Mouse (Mus musculus): Measurements from ENCODE around the gene Trpm8. TPM values are rescaled to one million over a fixed set of nuclear protein-coding genes. Genes with fewer than 3 reads are reported as not detected.
A peak's percentile ranks its signal among the peaks of the same experiment; 100 is the strongest.

The Trpm8 gene
- polyA plus RNA-seq (2012; fragmentation: generic; extraction: Trizol), result 0.02 TPM

DNA sequence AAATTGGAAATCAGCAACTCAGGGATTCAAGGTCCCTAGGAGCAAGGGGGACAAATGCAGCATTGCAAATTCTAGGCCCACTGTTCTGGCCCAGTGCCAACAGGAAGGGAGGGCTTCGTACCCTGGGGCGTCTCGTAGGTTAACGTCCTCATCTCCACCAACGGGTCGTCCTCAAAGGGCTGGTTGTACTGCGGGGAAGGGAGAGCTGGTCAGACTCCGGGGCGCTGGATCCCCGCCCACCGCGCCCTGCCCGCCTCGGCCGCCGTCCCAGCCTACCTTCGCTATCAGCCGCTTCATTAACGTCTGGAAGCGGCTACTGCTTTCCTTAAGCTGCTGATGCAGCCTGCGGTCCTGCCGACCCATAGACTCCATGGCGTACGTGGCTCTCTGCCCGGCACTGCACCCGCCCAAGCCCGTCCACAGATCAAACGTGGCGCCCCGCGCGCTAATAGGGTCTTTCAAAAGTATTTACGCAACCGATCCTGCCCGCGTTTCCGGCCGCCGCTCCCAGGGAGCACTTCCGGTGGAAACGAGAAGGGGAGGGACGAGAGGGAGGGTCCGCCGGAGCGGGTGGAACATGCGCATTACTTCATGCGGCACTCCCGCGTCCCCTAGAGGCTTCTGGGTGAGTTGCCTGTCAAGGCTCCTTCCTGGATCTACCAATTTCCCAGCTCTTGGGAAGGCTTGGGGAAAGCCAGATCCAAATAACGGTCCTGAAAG is at the start of gene Trpm8, which contains the start of gene Hjurp:
Gene Trpm8 (plus strand): TSS at position 564 of the 720 bp plus-strand sequence.
Gene Hjurp (minus strand): TSS at position 536 of the 720 bp plus-strand sequence.
- peaks cover 16% of the 10 kb centered on the region for H3K36me3 ChIP-seq (ENCODE audit: control insufficient read depth, insufficient read depth)
- peaks cover 38% of the 10 kb centered on the region for H3K79me2 ChIP-seq (ENCODE audit: control insufficient read depth, insufficient read depth)
- peak within 1 kb of the TSS; percentile 44 for H3K4me3 ChIP-seq
- peak within 1 kb of the TSS; percentile 73 for H3K4me2 ChIP-seq (ENCODE audit: low read depth)
- peak within 1 kb of the TSS; percentile 1 for H3ac ChIP-seq (ENCODE audit: control insufficient read depth, insufficient read length)
- TF ChIP-seq POLR2AphosphoS2 (IDR thresholded peaks at IDR 0.05; ENCODE audit: insufficient read length, low read depth) (no peak), MYOD1 (IDR thresholded peaks at IDR 0.05; ENCODE audit: control insufficient read depth in 1 of 3, insufficient read length in 2 of 3, low read depth in 2 of 3) (peak in 1 of 3 experiments; percentile 7), TCF12 (IDR thresholded peaks at IDR 0.05; ENCODE audit: insufficient read depth, poor library complexity, severe bottlenecking) (no peak), MAX (IDR thresholded peaks at IDR 0.05; ENCODE audit: low read depth) (peak; percentile 31), USF1 (IDR thresholded peaks at IDR 0.05; ENCODE audit: low read depth) (no peak), TCF3 (IDR thresholded peaks at IDR 0.05; ENCODE audit: insufficient read length, low read depth) (no peak), E2F4 (IDR thresholded peaks at IDR 0.05; ENCODE audit: insufficient read depth) (peak; percentile 99), MYOG (IDR thresholded peaks at IDR 0.05; ENCODE audit: control insufficient read depth in 1 of 3, insufficient read depth in 1 of 3, insufficient read length in 2 of 3, low read depth in 2 of 3) (no peak), SRF (IDR thresholded peaks at IDR 0.05; ENCODE audit: control insufficient read depth, insufficient read length, low read depth) (peak; percentile 82), CEBPB (IDR thresholded peaks at IDR 0.05; ENCODE audit: insufficient read depth, poor library complexity, severe bottlenecking) (peak; percentile 95), REST (IDR thresholded peaks at IDR 0.05; ENCODE audit: insufficient read depth, insufficient read length) (no peak), POLR2A (IDR thresholded peaks at IDR 0.05; ENCODE audit: insufficient read length, low read depth) (no peak)
- no peaks in the 10 kb centered on the region for H3K27me3 ChIP-seq (ENCODE audit: control insufficient read depth, insufficient read depth, insufficient read length)

DNA sequence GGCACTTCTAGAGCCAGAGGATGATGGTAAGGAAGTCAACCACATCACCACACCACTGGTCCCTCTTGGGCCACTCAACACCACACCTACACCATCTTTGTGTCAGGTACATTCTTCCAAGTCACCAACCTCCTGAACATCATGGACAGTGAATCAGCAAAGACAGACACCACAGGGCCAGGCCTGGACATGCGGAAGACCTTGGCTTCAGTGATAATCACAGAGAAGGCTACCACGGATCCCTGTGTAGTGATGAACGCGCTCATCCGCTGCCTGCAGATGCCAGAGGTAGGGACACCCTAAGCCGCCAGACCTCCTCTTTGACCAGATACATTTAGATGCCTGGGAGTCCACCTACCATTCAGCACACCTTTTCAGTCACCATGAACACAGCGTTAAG is 49.3 kb upstream of the Trpm8 start:
- H3K27me3 ChIP-seq (ENCODE audit: control insufficient read depth, insufficient read depth, insufficient read length), result peaks cover 4% of the 10 kb centered on the region
- no peak overlapping the region for H3ac ChIP-seq (ENCODE audit: control insufficient read depth, insufficient read length)
- no peak overlapping the region for H3K4me2 ChIP-seq (ENCODE audit: low read depth)
- H3K36me3 ChIP-seq (ENCODE audit: control insufficient read depth, insufficient read depth), result no peaks in the 10 kb centered on the region
- no peaks in the 10 kb centered on the region for H3K79me2 ChIP-seq (ENCODE audit: control insufficient read depth, insufficient read depth)
- TF ChIP-seq MYOG (IDR thresholded peaks at IDR 0.05; ENCODE audit: control insufficient read depth in 1 of 3, insufficient read depth in 1 of 3, insufficient read length in 2 of 3, low read depth in 2 of 3) (no peak), REST (IDR thresholded peaks at IDR 0.05; ENCODE audit: insufficient read depth, insufficient read length) (no peak), MAX (IDR thresholded peaks at IDR 0.05; ENCODE audit: low read depth) (no peak), SRF (IDR thresholded peaks at IDR 0.05; ENCODE audit: control insufficient read depth, insufficient read length, low read depth) (no peak), TCF3 (IDR thresholded peaks at IDR 0.05; ENCODE audit: insufficient read length, low read depth) (no peak), POLR2A (IDR thresholded peaks at IDR 0.05; ENCODE audit: insufficient read length, low read depth) (no peak), MYOD1 (IDR thresholded peaks at IDR 0.05; ENCODE audit: control insufficient read depth in 1 of 3, insufficient read length in 2 of 3, low read depth in 2 of 3) (no peak), POLR2AphosphoS2 (IDR thresholded peaks at IDR 0.05; ENCODE audit: insufficient read length, low read depth) (no peak), USF1 (IDR thresholded peaks at IDR 0.05; ENCODE audit: low read depth) (no peak), TCF12 (IDR thresholded peaks at IDR 0.05; ENCODE audit: insufficient read depth, poor library complexity, severe bottlenecking) (no peak), CEBPB (IDR thresholded peaks at IDR 0.05; ENCODE audit: insufficient read depth, poor library complexity, severe bottlenecking) (no peak), E2F4 (IDR thresholded peaks at IDR 0.05; ENCODE audit: insufficient read depth) (no peak)
- no peak overlapping the region for H3K4me3 ChIP-seq

DNA sequence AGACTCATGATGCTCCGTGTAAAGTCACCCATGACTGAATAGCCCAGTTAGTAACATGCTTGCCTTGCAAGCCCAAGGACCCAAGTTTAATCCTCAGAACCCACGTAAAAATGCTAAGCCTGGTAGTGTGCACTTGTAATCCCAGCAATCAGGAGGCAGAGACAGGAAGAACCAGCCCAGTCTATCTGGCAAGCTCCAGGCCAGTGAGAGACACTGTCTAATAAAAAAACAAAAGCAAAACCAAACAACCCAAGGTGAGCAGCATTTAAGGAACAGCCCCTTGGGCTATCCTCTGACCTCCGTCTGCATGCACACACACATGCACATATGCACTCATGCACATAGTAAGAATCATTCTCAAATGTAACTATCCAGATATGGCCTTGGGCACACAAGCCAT is 47.9 kb upstream of the Trpm8 start:
- peaks cover 10% of the 10 kb centered on the region for H3K27me3 ChIP-seq (ENCODE audit: control insufficient read depth, insufficient read depth, insufficient read length)
- H3K79me2 ChIP-seq (ENCODE audit: control insufficient read depth, insufficient read depth), result no peaks in the 10 kb centered on the region
- H3ac ChIP-seq (ENCODE audit: control insufficient read depth, insufficient read length), result no peak overlapping the region
- no peak overlapping the region for H3K4me2 ChIP-seq (ENCODE audit: low read depth)
- TF ChIP-seq USF1 (IDR thresholded peaks at IDR 0.05; ENCODE audit: low read depth) (no peak), TCF12 (IDR thresholded peaks at IDR 0.05; ENCODE audit: insufficient read depth, poor library complexity, severe bottlenecking) (no peak), MYOG (IDR thresholded peaks at IDR 0.05; ENCODE audit: control insufficient read depth in 1 of 3, insufficient read depth in 1 of 3, insufficient read length in 2 of 3, low read depth in 2 of 3) (no peak), SRF (IDR thresholded peaks at IDR 0.05; ENCODE audit: control insufficient read depth, insufficient read length, low read depth) (no peak), TCF3 (IDR thresholded peaks at IDR 0.05; ENCODE audit: insufficient read length, low read depth) (no peak), MYOD1 (IDR thresholded peaks at IDR 0.05; ENCODE audit: control insufficient read depth in 1 of 3, insufficient read length in 2 of 3, low read depth in 2 of 3) (no peak), POLR2AphosphoS2 (IDR thresholded peaks at IDR 0.05; ENCODE audit: insufficient read length, low read depth) (no peak), CEBPB (IDR thresholded peaks at IDR 0.05; ENCODE audit: insufficient read depth, poor library complexity, severe bottlenecking) (no peak), REST (IDR thresholded peaks at IDR 0.05; ENCODE audit: insufficient read depth, insufficient read length) (no peak), MAX (IDR thresholded peaks at IDR 0.05; ENCODE audit: low read depth) (no peak), E2F4 (IDR thresholded peaks at IDR 0.05; ENCODE audit: insufficient read depth) (no peak), POLR2A (IDR thresholded peaks at IDR 0.05; ENCODE audit: insufficient read length, low read depth) (no peak)
- no peak overlapping the region for H3K4me3 ChIP-seq
- no peaks in the 10 kb centered on the region for H3K36me3 ChIP-seq (ENCODE audit: control insufficient read depth, insufficient read depth)

DNA sequence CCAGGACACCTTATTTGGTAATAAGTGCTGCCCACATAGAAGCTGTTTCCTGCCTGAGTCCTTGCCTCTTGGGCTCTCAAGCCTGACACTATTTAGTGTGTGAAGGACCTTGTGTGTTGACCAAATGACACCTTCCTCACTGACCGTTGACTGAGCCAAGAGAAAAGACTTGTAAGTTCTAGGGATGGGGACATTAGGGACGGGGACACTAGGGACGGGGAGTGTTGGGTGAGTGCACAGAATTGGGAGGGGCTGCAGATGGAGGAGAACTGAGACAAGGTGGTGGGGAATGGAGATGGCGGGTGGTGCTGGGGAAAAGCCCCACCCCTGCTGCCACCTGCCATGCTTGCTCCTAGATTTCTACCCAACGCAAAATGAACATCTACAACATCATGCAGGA is 47.5 kb upstream of the Trpm8 start:
- no peaks in the 10 kb centered on the region for H3K36me3 ChIP-seq (ENCODE audit: control insufficient read depth, insufficient read depth)
- no peaks in the 10 kb centered on the region for H3K79me2 ChIP-seq (ENCODE audit: control insufficient read depth, insufficient read depth)
- H3K27me3 ChIP-seq (ENCODE audit: control insufficient read depth, insufficient read depth, insufficient read length), result peaks cover 14% of the 10 kb centered on the region
- no peak overlapping the region for H3ac ChIP-seq (ENCODE audit: control insufficient read depth, insufficient read length)
- H3K4me2 ChIP-seq (ENCODE audit: low read depth), result no peak overlapping the region
- TF ChIP-seq USF1 (IDR thresholded peaks at IDR 0.05; ENCODE audit: low read depth) (no peak), REST (IDR thresholded peaks at IDR 0.05; ENCODE audit: insufficient read depth, insufficient read length) (no peak), MYOG (IDR thresholded peaks at IDR 0.05; ENCODE audit: control insufficient read depth in 1 of 3, insufficient read depth in 1 of 3, insufficient read length in 2 of 3, low read depth in 2 of 3) (no peak), SRF (IDR thresholded peaks at IDR 0.05; ENCODE audit: control insufficient read depth, insufficient read length, low read depth) (no peak), E2F4 (IDR thresholded peaks at IDR 0.05; ENCODE audit: insufficient read depth) (no peak), MAX (IDR thresholded peaks at IDR 0.05; ENCODE audit: low read depth) (no peak), MYOD1 (IDR thresholded peaks at IDR 0.05; ENCODE audit: control insufficient read depth in 1 of 3, insufficient read length in 2 of 3, low read depth in 2 of 3) (no peak), CEBPB (IDR thresholded peaks at IDR 0.05; ENCODE audit: insufficient read depth, poor library complexity, severe bottlenecking) (no peak), POLR2A (IDR thresholded peaks at IDR 0.05; ENCODE audit: insufficient read length, low read depth) (no peak), POLR2AphosphoS2 (IDR thresholded peaks at IDR 0.05; ENCODE audit: insufficient read length, low read depth) (no peak), TCF12 (IDR thresholded peaks at IDR 0.05; ENCODE audit: insufficient read depth, poor library complexity, severe bottlenecking) (no peak), TCF3 (IDR thresholded peaks at IDR 0.05; ENCODE audit: insufficient read length, low read depth) (no peak)
- H3K4me3 ChIP-seq, result no peak overlapping the region
